Mouse (Mus musculus): ENCODE measurements around the gene Rhbdd1. TPM values are rescaled to one million over a fixed set of nuclear protein-coding genes. Genes with fewer than 3 reads are reported as not detected.

Gene Rhbdd1
- total and polyA plus RNA-seq, 3 experiments: 7.5 to 10.4 TPM; not detected in 1

DNA sequence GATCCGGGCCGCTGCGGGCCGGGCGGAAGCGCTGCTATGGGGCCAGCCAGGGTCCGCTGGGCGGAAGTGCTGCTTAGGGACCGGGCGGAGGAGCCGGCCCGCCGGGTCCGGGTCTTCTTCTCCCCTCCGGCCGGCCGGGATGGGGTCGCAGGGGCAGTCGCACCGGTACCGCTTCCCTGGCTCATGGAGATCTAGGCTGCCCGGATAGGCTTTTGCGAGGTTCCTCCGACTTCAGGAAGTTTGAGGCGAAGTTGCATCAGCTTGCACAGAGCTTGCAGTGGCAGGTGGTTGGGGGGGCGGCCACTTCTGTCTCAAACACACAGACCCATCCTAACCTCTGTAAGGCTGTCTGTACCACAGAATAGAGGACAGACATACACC is 484 bp downstream of the Rhbdd1 start:
- Histone ChIP-seq H3K9me3 (replicated peaks; ENCODE audit: insufficient read depth, low read length) (no peaks in the 10 kb centered on the region), H3K27me3 (ENCODE audit: control insufficient read depth in 1 of 2, insufficient read depth in 2 of 2, low read length in 2 of 2) (peaks cover 0 to 2% of the 10 kb centered on the region in 2 experiments; a peak in 1 of 4 replicates), H3K36me3 (ENCODE audit: control insufficient read depth in 1 of 2, insufficient read depth in 2 of 2, low read length in 2 of 2) (peaks cover 0 to 12% of the 10 kb centered on the region in 2 experiments; a peak in 2 of 4 replicates), H3K4me3 (ENCODE audit: control insufficient read depth in 1 of 2, insufficient read depth in 1 of 2, low read depth in 2 of 2, low read length in 2 of 2) (peak overlapping the region; percentile 71 to 98), H3K9ac (ENCODE audit: control insufficient read depth, low read depth, low read length, poor library complexity, severe bottlenecking) (peak overlapping the region; percentile 93), H3K27ac (ENCODE audit: control insufficient read depth, low read depth, low read length) (peak overlapping the region; percentile 79), H3K79me2 (ENCODE audit: control insufficient read depth, insufficient read depth, low read length, poor library complexity) (peaks cover 15% of the 10 kb centered on the region), H3K4me1 (ENCODE audit: control insufficient read depth in 1 of 2, insufficient read depth in 2 of 2, low read length in 2 of 2) (peaks cover 3 to 12% of the 10 kb centered on the region in 2 experiments; a peak in 3 of 4 replicates)
- peak; percentile 79 for DNase-seq (ENCODE audit: low read depth, low spot score)
- TF ChIP-seq KAT2A (conservative IDR thresholded peaks at IDR 0.05; ENCODE audit: low read depth, low read length): no peak
- TF ChIP-seq EP300 (IDR thresholded peaks at IDR 0.05; ENCODE audit: low read depth in 1 of 2, low read length in 2 of 2): no peak
- TF ChIP-seq HCFC1 (IDR thresholded peaks at IDR 0.05; ENCODE audit: low read depth, low read length): 0 out of 2 replicates have a peak, but pooled peaks have one; percentile 3
- TF ChIP-seq ZKSCAN1 (IDR thresholded peaks at IDR 0.05; ENCODE audit: low read depth, low read length): no peak
- no peak for TF ChIP-seq ETS1 (IDR thresholded peaks at IDR 0.05; ENCODE audit: low read depth, low read length)
- TF ChIP-seq MAX (IDR thresholded peaks at IDR 0.05; ENCODE audit: low read length): peak; percentile 80
- no peak for TF ChIP-seq E2F4 (IDR thresholded peaks at IDR 0.05; ENCODE audit: borderline replicate concordance, low read depth, low read length)
- TF ChIP-seq CTCF (IDR thresholded peaks at IDR 0.05 in 2 of 3, conservative IDR thresholded peaks at IDR 0.05 in 1 of 3; ENCODE audit: control insufficient read depth in 1 of 3, insufficient read depth in 1 of 3, low read depth in 2 of 3, low read length in 3 of 3, poor library complexity in 1 of 3, severe bottlenecking in 1 of 3): no peak
- no peak for TF ChIP-seq MAFK (IDR thresholded peaks at IDR 0.05; ENCODE audit: borderline replicate concordance, low read depth, low read length)
- TF ChIP-seq BHLHE40 (IDR thresholded peaks at IDR 0.05; ENCODE audit: borderline replicate concordance, low read depth, low read length): no peak
- TF ChIP-seq MYB (IDR thresholded peaks at IDR 0.05; ENCODE audit: low read depth, low read length): no peak
- no peak for TF ChIP-seq MAZ (IDR thresholded peaks at IDR 0.05; ENCODE audit: low read depth, low read length)
- no peak for TF ChIP-seq RAD21 (IDR thresholded peaks at IDR 0.05; ENCODE audit: low read depth, low read length)
- no peak for TF ChIP-seq POLR2AphosphoS2 (IDR thresholded peaks at IDR 0.05; ENCODE audit: low read length)
- no peak for TF ChIP-seq NRF1 (IDR thresholded peaks at IDR 0.05; ENCODE audit: insufficient read depth, low read depth, low read length, poor library complexity, severe bottlenecking)
- no peak for TF ChIP-seq RCOR1 (IDR thresholded peaks at IDR 0.05; ENCODE audit: low read depth, low read length)
- TF ChIP-seq GATA1 (IDR thresholded peaks at IDR 0.05; ENCODE audit: low read depth, low read length): no peak
- no peak for TF ChIP-seq USF2 (IDR thresholded peaks at IDR 0.05; ENCODE audit: borderline replicate concordance in 1 of 2, insufficient read depth in 1 of 2, low read depth in 1 of 2, low read length in 2 of 2)
- TF ChIP-seq USF1 (IDR thresholded peaks at IDR 0.05; ENCODE audit: low read depth, low read length): no peak
- TF ChIP-seq ZMIZ1 (IDR thresholded peaks at IDR 0.05; ENCODE audit: low read depth, low read length): no peak
- TF ChIP-seq MEF2A (IDR thresholded peaks at IDR 0.05; ENCODE audit: extremely low read depth, insufficient replicate concordance, low read depth, low read length, poor library complexity, severe bottlenecking): no peak
- 0 out of 2 replicates have a peak, but pooled peaks have one; percentile 2 for TF ChIP-seq TCF12 (IDR thresholded peaks at IDR 0.05; ENCODE audit: low read depth, low read length)
- TF ChIP-seq UBTF (IDR thresholded peaks at IDR 0.05; ENCODE audit: borderline replicate concordance, insufficient read depth, low read depth, low read length): no peak
- no peak for TF ChIP-seq ELF1 (IDR thresholded peaks at IDR 0.05; ENCODE audit: low read depth, low read length)
- no peak for TF ChIP-seq POLR2AphosphoS5 (IDR thresholded peaks at IDR 0.05; ENCODE audit: borderline replicate concordance, low read depth, low read length)
- TF ChIP-seq SMC3 (IDR thresholded peaks at IDR 0.05; ENCODE audit: low read depth, low read length): no peak
- peak; percentile 39 for TF ChIP-seq MXI1 (IDR thresholded peaks at IDR 0.05; ENCODE audit: low read depth, low read length)
- no peak for TF ChIP-seq POLR2A (IDR thresholded peaks at IDR 0.05; ENCODE audit: control insufficient read depth in 1 of 2, insufficient read depth in 1 of 2, low read depth in 1 of 2, low read length in 2 of 2, poor library complexity in 1 of 2)
- no peak for TF ChIP-seq GABPA (IDR thresholded peaks at IDR 0.05; ENCODE audit: low read depth, low read length)
- TF ChIP-seq JUND (IDR thresholded peaks at IDR 0.05; ENCODE audit: low read depth, low read length): no peak
- peak; percentile 49 for TF ChIP-seq SIN3A (IDR thresholded peaks at IDR 0.05; ENCODE audit: low read length)
- TF ChIP-seq TBP (IDR thresholded peaks at IDR 0.05; ENCODE audit: low read depth, low read length): no peak
- TF ChIP-seq ZNF384 (IDR thresholded peaks at IDR 0.05; ENCODE audit: low read depth, low read length): no peak
- TF ChIP-seq ZC3H11A (IDR thresholded peaks at IDR 0.05; ENCODE audit: low read depth, low read length): no peak
- no peak for TF ChIP-seq NELFE (IDR thresholded peaks at IDR 0.05; ENCODE audit: low read depth, low read length)
- TF ChIP-seq MYC (IDR thresholded peaks at IDR 0.05; ENCODE audit: low read depth, low read length): peak; percentile 68; the same call in 1 of the 2 replicates
- TF ChIP-seq CHD2 (IDR thresholded peaks at IDR 0.05; ENCODE audit: low read length): no peak
- no peak for TF ChIP-seq CHD1 (IDR thresholded peaks at IDR 0.05; ENCODE audit: low read depth, low read length)

All from MEL (cell line).